Comparison of ENCODE assay signal across 9 mouse cellular contexts in genomic region chr5:120143941-120144340, GRCm38 (mm10). TPM values are rescaled to one million over a fixed set of nuclear protein-coding genes. Genes with fewer than 3 reads are reported as not detected.
DNase-seq lines count a peak whose midpoint lies in the region; ATAC-seq and TF ChIP-seq lines count a peak whose summit lies in the region.
"Had no signal": no experiment of that assay in that cellular context is flagged by ENCODE, and none has a peak within 500 bp of the region (broad histone marks: within the 10 kb centered on the region; RNA-seq: fewer than 3 reads in every experiment).

No protein-coding gene starts in this region.

- TF ChIP-seq CTCF in liver, adult 2 months (IDR thresholded peaks at IDR 0.05; ENCODE audit: low read depth, low read length) = peak; percentile 74
- TF ChIP-seq CTCF in bone marrow, adult 2 months (IDR thresholded peaks at IDR 0.05; ENCODE audit: control insufficient read depth, insufficient read depth, low read length) = peak; percentile 66; the same call in 1 of the 2 replicates
- peak; percentile 64 for TF ChIP-seq CTCF in midbrain, postnatal 0 days (IDR thresholded peaks at IDR 0.05)

- no peaks in the 10 kb centered on the region for H3K9me3 ChIP-seq in liver, embryonic 12.5 days (replicated peaks)
- H3K9me3 ChIP-seq in midbrain, postnatal 0 days (ENCODE audit: low read length) = no peaks in the 10 kb centered on the region
- H3K9me3 ChIP-seq: hindbrain, embryonic 12.5 days had no signal

- no peaks in the 10 kb centered on the region for H3K79me2 ChIP-seq in liver, adult 2 months (ENCODE audit: control insufficient read depth, insufficient read depth, low read length)

- peaks cover 3% of the 10 kb centered on the region for H3K4me1 ChIP-seq in liver, adult 2 months (ENCODE audit: control insufficient read depth, insufficient read depth, low read length)
- peaks cover 16% of the 10 kb centered on the region for H3K4me1 ChIP-seq in liver, embryonic 12.5 days
- H3K4me1 ChIP-seq in bone marrow, adult 2 months (ENCODE audit: control insufficient read depth, insufficient read depth, low read length) = no peaks in the 10 kb centered on the region; the same call in 1 of the 2 replicates
- 0 out of 2 replicates have a peak, but pooled peaks cover 3% of the 10 kb centered on the region for H3K4me1 ChIP-seq in midbrain, postnatal 0 days (ENCODE audit: insufficient read depth, low read length)

- no peaks in the 10 kb centered on the region; the same call in 1 of the 2 replicates for H3K36me3 ChIP-seq in liver, adult 2 months (ENCODE audit: control insufficient read depth, insufficient read depth, low read length)
- peaks cover 92% of the 10 kb centered on the region for H3K36me3 ChIP-seq in liver, embryonic 12.5 days
- peaks cover 22% of the 10 kb centered on the region for H3K36me3 ChIP-seq in midbrain, postnatal 0 days (ENCODE audit: insufficient read depth, low read length)

- 68% methylated on average over 7 of the region's 7 CpGs for WGBS in liver, adult 2 months
- 53% methylated on average over 7 of the region's 7 CpGs for WGBS in liver, embryonic 12.5 days (ENCODE audit: insufficient replicate concordance)
- 67% methylated on average over 7 of the region's 7 CpGs for WGBS in bone marrow, adult 2 months
- WGBS in midbrain, postnatal 0 days = 63% methylated on average over 7 of the region's 7 CpGs

- no peak overlapping the region for H3K9ac ChIP-seq in liver, adult 2 months (ENCODE audit: low read depth, low read length)
- no peak overlapping the region; the same call in 1 of the 2 replicates for H3K9ac ChIP-seq in liver, embryonic 12.5 days
- H3K9ac ChIP-seq in midbrain, postnatal 0 days (replicated peaks; ENCODE audit: low read length, poor library complexity, severe bottlenecking) = no peak overlapping the region
- H3K9ac ChIP-seq: hindbrain, embryonic 12.5 days had no signal

- no peak overlapping the region for H3K27ac ChIP-seq in liver, adult 2 months (replicated peaks; ENCODE audit: insufficient read depth, low read depth, low read length)
- no peak overlapping the region for H3K27ac ChIP-seq in liver, embryonic 12.5 days
- no peak overlapping the region for H3K27ac ChIP-seq in bone marrow, adult 2 months (ENCODE audit: control insufficient read depth, insufficient read depth, low read depth, low read length, poor library complexity)
- no peak overlapping the region for H3K27ac ChIP-seq in midbrain, postnatal 0 days (ENCODE audit: low read depth, low read length)
- H3K27ac ChIP-seq: hindbrain, embryonic 12.5 days had no signal

- ATAC-seq in liver, embryonic 12.5 days = no peak
- no peak for ATAC-seq in midbrain, postnatal 0 days (ENCODE audit: low FRiP score)

- no peak overlapping the region for H3K4me2 ChIP-seq in liver, embryonic 12.5 days
- no peak overlapping the region for H3K4me2 ChIP-seq in midbrain, postnatal 0 days (ENCODE audit: low read depth, low read length, poor library complexity, severe bottlenecking)
- H3K4me2 ChIP-seq: hindbrain, embryonic 12.5 days had no signal

- H3K4me3 ChIP-seq in liver, adult 2 months (ENCODE audit: insufficient read depth, low read depth, low read length) = no peak overlapping the region
- H3K4me3 ChIP-seq in liver, embryonic 12.5 days = no peak overlapping the region
- no peak overlapping the region for H3K4me3 ChIP-seq in bone marrow, adult 2 months (replicated peaks; ENCODE audit: control insufficient read depth, low read depth, low read length)
- no peak overlapping the region for H3K4me3 ChIP-seq in midbrain, postnatal 0 days (ENCODE audit: low read depth, low read length)
- H3K4me3 ChIP-seq: hindbrain, embryonic 12.5 days had no signal

- H3K27me3 ChIP-seq in liver, adult 2 months (ENCODE audit: control insufficient read depth, insufficient read depth, low read length) = no peaks in the 10 kb centered on the region
- H3K27me3 ChIP-seq in liver, embryonic 12.5 days (replicated peaks) = no peaks in the 10 kb centered on the region
- H3K27me3 ChIP-seq in midbrain, postnatal 0 days (ENCODE audit: insufficient read depth, low read length) = no peaks in the 10 kb centered on the region
- H3K27me3 ChIP-seq: hindbrain, embryonic 12.5 days had no signal

- peak; percentile 23 for DNase-seq in adrenal gland, postnatal 25 days
- no peak for DNase-seq in adrenal gland, adult 8-10 months
- DNase-seq in liver, adult 2 months (ENCODE audit: extremely low read depth, low read depth, low spot score) = no peak
- DNase-seq in midbrain, postnatal 0 days (ENCODE audit: low spot score) = peak; percentile 26
- no peak for DNase-seq in gastrocnemius, adult 8-10 months (ENCODE audit: low spot score in 2 of 2)
- DNase-seq in left cerebral cortex, adult 9 months (ENCODE audit: low spot score in 2 of 2) = no peak

- TF ChIP-seq POLR2A in liver, adult 2 months (IDR thresholded peaks at IDR 0.05; ENCODE audit: extremely low read depth, insufficient read depth, low read length) = no peak
- no peak for TF ChIP-seq POLR2A in bone marrow, adult 2 months (IDR thresholded peaks at IDR 0.05; ENCODE audit: borderline replicate concordance, control insufficient read depth, low read depth, low read length)

RNA-seq across cellular contexts. Expression of gene Rbm19, which starts 27.7 kb away (rescaled TPM):
- total RNA-seq in adrenal gland, postnatal 25 days (2021) = 19.1 and 25.0 TPM in 2 replicates
- 10 to 100 TPM; 25.8 to 27.7 (median 27.3) TPM for total RNA-seq in adrenal gland, adult 8-10 months (2022)
- 4.9 and 5.6 TPM in 2 replicates for total RNA-seq in liver, adult 2 months (2014; rRNA removed)
- polyA plus RNA-seq in liver, adult 2 months (2012; rRNA removed) = 8.2 and 9.2 TPM in 2 replicates
- polyA plus RNA-seq in liver, embryonic 12.5 days (2016; fragmentation: Nextera tagmentation; extraction: Ambion mirVana) = 24.4 and 30.2 TPM in 2 replicates
- polyA plus RNA-seq in bone marrow, adult 2 months (2011; ENCODE audit: insufficient read depth, insufficient read length, low replicate concordance, missing spikeins) = 6.8 and 21.3 TPM in 2 replicates
- total RNA-seq in midbrain, postnatal 0 days (2014; rRNA removed) = 34.5 and 34.7 TPM in 2 replicates
- polyA plus RNA-seq in midbrain, postnatal 0 days (2015; fragmentation: Nextera tagmentation; extraction: Ambion mirVana) = 17.5 and 17.9 TPM in 2 replicates
- 10 to 100 TPM; 15.2 to 25.1 (median 16.6) TPM for total RNA-seq in gastrocnemius, adult 8-10 months (2022)

Comparison
In these comparisons a context has a peak if more than half of its experiments do, and no peak if none do; other contexts are left out.
1. DNase-seq: peak in adrenal gland, postnatal 25 days (single experiment) and midbrain, postnatal 0 days (single experiment); none in adrenal gland, adult 8-10 months (single experiment), liver, adult 2 months (single experiment), gastrocnemius, adult 8-10 months (0 of 2) and left cerebral cortex, adult 9 months (0 of 2).
2. Peak in every context shown above with its lines, with median percentiles within 50 percentile points of each other: CTCF ChIP-seq.